8 mouse cellular contexts compared by ENCODE assay signal in genomic region chr5:132074360-132074723, GRCm38 (mm10).
A peak's percentile ranks its signal among the peaks of the same experiment; 100 is the strongest.
DNase-seq lines count a peak whose midpoint lies in the region; ATAC-seq lines count a peak whose summit lies in the region.

No protein-coding gene starts in this region.

- intact Hi-C loops in gastrocnemius, postnatal 36 days (cut with DNase I): loop anchor here (10.0 kb wide), 1 partner anchor 540 kb away; no protein-coding TSS in a partner anchor

- DNase-seq in cerebellum, postnatal 14 days: peak; percentile 25 to 47
- peak; percentile 78 for DNase-seq in embryo, embryonic 10.5 days (ENCODE audit: low spot score)
- peak; percentile 11 to 22 for DNase-seq in gastrocnemius, postnatal 36 days
- peak; percentile 9 to 37 for DNase-seq in lung, postnatal 4 days
- DNase-seq in ovary, postnatal 36 days (ENCODE audit: low spot score): no peak
- no peak for DNase-seq in urinary bladder, adult 18-20 months (ENCODE audit: low spot score in 2 of 2)

- ATAC-seq in cerebellum, adult (ENCODE audit: insufficient number of reproducible peaks, low FRiP score, low TSS enrichment): no peak
- ATAC-seq in CD4-positive, CD25-positive, alpha-beta regulatory T cell, adult 4 months: no peak

Comparison
In these comparisons a context has a peak if more than half of its experiments do, and no peak if none do; other contexts are left out.
1. DNase-seq: peak in cerebellum, postnatal 14 days (2 of 2), embryo, embryonic 10.5 days (single experiment), gastrocnemius, postnatal 36 days (2 of 2) and lung, postnatal 4 days (2 of 2); none in ovary, postnatal 36 days (single experiment) and urinary bladder, adult 18-20 months (0 of 2).